Mouse (Mus musculus) heart, postnatal 10 days (tissue): Measurements from ENCODE around the gene Gm4869. TPM values are rescaled to one million over a fixed set of nuclear protein-coding genes. Genes with fewer than 3 reads are reported as not detected.
"Not testable (repeated sequence)": the region's sequence is repeated elsewhere in the genome, so short reads cannot be mapped to it uniquely, and the experiment has no call there.

Experiments used
- DNase-seq, 2 experiments: peaks; one replicate each; pipeline ENCODE4 v3.0.0; 2021
- intact Hi-C: fragments of 180-260 bp; cut with DNase I; formaldehyde crosslinking; loops from one replicate; pipeline ENCODE4 v1.15.1; 2025
- total RNA-seq, 2 experiments: library from RNA; stranded (reverse); gene quantifications; 2 replicates each; pipeline ENCODE4 v1.2.3; 2021

Gene Gm4869
- total RNA-seq, 2 experiments from 2014 or later = not detected

GRCm38 (mm10) chr5:140461476-140461875 is 16.0 kb downstream of the Gm4869 start:
- DNase-seq = no peak
- intact Hi-C loops = no loop called here

GRCm38 (mm10) chr5:140463151-140463550 is 17.7 kb downstream of the Gm4869 start:
- DNase-seq, intact Hi-C loops: not testable (repeated sequence)

- intact Hi-C loops = no loop called here
- DNase-seq = no peak
Measured at GRCm38 (mm10) chr5:140464943-140465342, 19.5 kb downstream of the Gm4869 start.

- intact Hi-C loops = no loop called here
- no peak for DNase-seq
Measured at GRCm38 (mm10) chr5:140472336-140472735, 26.9 kb downstream of the Gm4869 start.

GRCm38 (mm10) chr5:140481458-140481857 is 36.0 kb downstream of the Gm4869 start:
- no peak for DNase-seq
- intact Hi-C loops = no loop called here

GRCm38 (mm10) chr5:140491142-140491541 is 45.7 kb downstream of the Gm4869 start:
- no peak for DNase-seq
- intact Hi-C loops = no loop called here

GRCm38 (mm10) chr5:140492684-140493233 is 47.3 kb downstream of the Gm4869 start:
- DNase-seq = no peak

GRCm38 (mm10) chr5:140498176-140498575 is 52.7 kb downstream of the Gm4869 start:
- no peak for DNase-seq
- intact Hi-C loops = no loop called here

More at GRCm38 (mm10) chr5:140492684-140493233, 47.3 kb downstream of the Gm4869 start:
- intact Hi-C loops = no loop called here

- DNase-seq = no peak
- intact Hi-C loops = no loop called here
Measured at GRCm38 (mm10) chr5:140500736-140501135, 55.3 kb downstream of the Gm4869 start.

GRCm38 (mm10) chr5:140501982-140502836 is 56.8 kb downstream of the Gm4869 start:
- intact Hi-C loops = no loop called here
- no peak for DNase-seq

GRCm38 (mm10) chr5:140502925-140503324 is 57.5 kb downstream of the Gm4869 start:
- peak; percentile 68 to 70 for DNase-seq

GRCm38 (mm10) chr5:140505208-140505780 is 59.8 kb downstream of the Gm4869 start, which contains the start of gene Chst12:
TSS of gene Chst12 (plus strand) at chr5:140505550.
- intact Hi-C loops = no loop called here
- peak; percentile 99 for DNase-seq

More at GRCm38 (mm10) chr5:140502925-140503324, 57.5 kb downstream of the Gm4869 start:
- intact Hi-C loops = not testable (repeated sequence)

- DNase-seq = peak in 1 of 2 experiments; percentile 34
- intact Hi-C loops = no loop called here
Measured at GRCm38 (mm10) chr5:140506096-140506794, 60.8 kb downstream of the Gm4869 start.

GRCm38 (mm10) chr5:140507466-140508208 is 62.2 kb downstream of the Gm4869 start:
- DNase-seq = no peak
- intact Hi-C loops = no loop called here

GRCm38 (mm10) chr5:140508686-140509085 is 63.2 kb downstream of the Gm4869 start:
- peak; percentile 30 to 37 for DNase-seq
- intact Hi-C loops = no loop called here

GRCm38 (mm10) chr5:140509204-140509603 is 63.8 kb downstream of the Gm4869 start:
- DNase-seq = no peak
- intact Hi-C loops = no loop called here

GRCm38 (mm10) chr5:140510012-140511000 is 64.9 kb downstream of the Gm4869 start:
- intact Hi-C loops = no loop called here
- DNase-seq = no peak

- intact Hi-C loops = no loop called here
- no peak for DNase-seq
Measured at GRCm38 (mm10) chr5:140513921-140514320, 68.5 kb downstream of the Gm4869 start.
